In genomic region chr6:145250185-145250791, GRCm38 (mm10) we compare ENCODE assay signal across 8 mouse cellular contexts. TPM values are rescaled to one million over a fixed set of nuclear protein-coding genes. Genes with fewer than 3 reads are reported as not detected.
DNase-seq lines count a peak whose midpoint lies in the region; ATAC-seq lines count a peak whose summit lies in the region.

Gene Kras (minus strand): TSS chr6:145250239.

- no peaks in the 10 kb centered on the region for H3K9me3 ChIP-seq in forebrain, embryonic 11.5 days (ENCODE audit: control insufficient read depth, low read length)
- H3K9me3 ChIP-seq in heart, embryonic 16.5 days (replicated peaks; ENCODE audit: control insufficient read depth, low read length), result no peaks in the 10 kb centered on the region
- H3K9me3 ChIP-seq in liver, embryonic 15.5 days (replicated peaks), result no peaks in the 10 kb centered on the region
- H3K9me3 ChIP-seq in neural tube, embryonic 12.5 days, result no peaks in the 10 kb centered on the region

- DNase-seq in CD8-positive naive resting alpha-beta T cell, adult 2 months (ENCODE audit: low read depth in 2 of 2, low spot score in 2 of 2), result peak; percentile 84 to 85
- DNase-seq in c-Kit-positive CD71-negative TER-119-negative erythroid progenitor cells, embryonic 14.5 days (ENCODE audit: low read depth), result peak; percentile 76
- DNase-seq in forebrain, embryonic 11.5 days (ENCODE audit: low spot score), result peak; percentile 98
- peak; percentile 92 to 96 for DNase-seq in kidney, postnatal 36 days
- DNase-seq in telencephalon, adult 2 months (ENCODE audit: low read depth, low spot score), result peak; percentile 71

- ATAC-seq in forebrain, embryonic 11.5 days (replicated peaks; ENCODE audit: low FRiP score), result peak; percentile 95
- peak; percentile 92 for ATAC-seq in heart, embryonic 16.5 days (replicated peaks; ENCODE audit: extremely low read depth, insufficient read depth, low FRiP score)
- peak; percentile 90 for ATAC-seq in liver, embryonic 15.5 days (ENCODE audit: insufficient read depth)
- ATAC-seq in neural tube, embryonic 12.5 days (ENCODE audit: low FRiP score, low read depth), result peak; percentile 94

- H3K4me1 ChIP-seq in forebrain, embryonic 11.5 days (replicated peaks; ENCODE audit: control insufficient read depth, insufficient read depth, low read length), result peaks cover 5% of the 10 kb centered on the region; the same call in 1 of the 2 replicates
- H3K4me1 ChIP-seq in heart, embryonic 16.5 days (ENCODE audit: control insufficient read depth, insufficient read depth, low read length), result peaks cover 11% of the 10 kb centered on the region
- H3K4me1 ChIP-seq in liver, embryonic 15.5 days (replicated peaks), result peaks cover 30% of the 10 kb centered on the region
- peaks cover 11% of the 10 kb centered on the region for H3K4me1 ChIP-seq in neural tube, embryonic 12.5 days

- H3K36me3 ChIP-seq in forebrain, embryonic 11.5 days (ENCODE audit: control insufficient read depth, insufficient read depth, low read length), result no peaks in the 10 kb centered on the region; the same call in 1 of the 2 replicates
- H3K36me3 ChIP-seq in heart, embryonic 16.5 days (ENCODE audit: control insufficient read depth, insufficient read depth), result no peaks in the 10 kb centered on the region
- H3K36me3 ChIP-seq in liver, embryonic 15.5 days (replicated peaks), result peaks cover 15% of the 10 kb centered on the region
- H3K36me3 ChIP-seq in neural tube, embryonic 12.5 days, result peaks cover 3% of the 10 kb centered on the region; the same call in 1 of the 2 replicates

- H3K27ac ChIP-seq in forebrain, embryonic 11.5 days (ENCODE audit: low read depth, low read length), result peak within 1 kb of the TSS; percentile 68
- H3K27ac ChIP-seq in heart, embryonic 16.5 days (ENCODE audit: low read length), result peak within 1 kb of the TSS; percentile 70
- peak within 1 kb of the TSS; percentile 87 for H3K27ac ChIP-seq in liver, embryonic 15.5 days (replicated peaks)
- peak within 1 kb of the TSS; percentile 77 for H3K27ac ChIP-seq in neural tube, embryonic 12.5 days

- peak within 1 kb of the TSS; percentile 83 for H3K4me2 ChIP-seq in forebrain, embryonic 11.5 days (ENCODE audit: low read depth, low read length, severe bottlenecking)
- H3K4me2 ChIP-seq in heart, embryonic 16.5 days (ENCODE audit: low read depth, low read length), result peak within 1 kb of the TSS; percentile 95
- peak within 1 kb of the TSS; percentile 95 for H3K4me2 ChIP-seq in liver, embryonic 15.5 days
- peak within 1 kb of the TSS; percentile 70 for H3K4me2 ChIP-seq in neural tube, embryonic 12.5 days (replicated peaks)

- peak within 1 kb of the TSS; percentile 94 for H3K9ac ChIP-seq in forebrain, embryonic 11.5 days (ENCODE audit: low read length)
- peak within 1 kb of the TSS; percentile 95 for H3K9ac ChIP-seq in heart, embryonic 16.5 days (ENCODE audit: low read length)
- peak within 1 kb of the TSS; percentile 95 for H3K9ac ChIP-seq in liver, embryonic 15.5 days
- peak within 1 kb of the TSS; percentile 95 for H3K9ac ChIP-seq in neural tube, embryonic 12.5 days

- peak within 1 kb of the TSS; percentile 95 for H3K4me3 ChIP-seq in forebrain, embryonic 11.5 days (ENCODE audit: low read depth, low read length)
- peak within 1 kb of the TSS; percentile 93 for H3K4me3 ChIP-seq in heart, embryonic 16.5 days (ENCODE audit: low read length)
- H3K4me3 ChIP-seq in liver, embryonic 15.5 days (replicated peaks), result peak within 1 kb of the TSS; percentile 88
- peak within 1 kb of the TSS; percentile 97 for H3K4me3 ChIP-seq in neural tube, embryonic 12.5 days

- H3K27me3 ChIP-seq in forebrain, embryonic 11.5 days (ENCODE audit: control insufficient read depth, insufficient read depth, low read length), result no peaks in the 10 kb centered on the region
- peaks cover 17% of the 10 kb centered on the region for H3K27me3 ChIP-seq in heart, embryonic 16.5 days (ENCODE audit: control insufficient read depth, insufficient read depth, low read length)
- peaks cover 14% of the 10 kb centered on the region for H3K27me3 ChIP-seq in liver, embryonic 15.5 days
- no peaks in the 10 kb centered on the region for H3K27me3 ChIP-seq in neural tube, embryonic 12.5 days (replicated peaks)

- WGBS in forebrain, embryonic 11.5 days, result under 1% methylated on average over 62 of the region's 83 CpGs
- WGBS in heart, embryonic 16.5 days, result under 1% methylated on average over 60 of the region's 83 CpGs
- WGBS in liver, embryonic 15.5 days (ENCODE audit: insufficient replicate concordance), result under 1% methylated on average over 73 of the region's 83 CpGs
- WGBS in neural tube, embryonic 12.5 days, result 1% methylated on average over 71 of the region's 83 CpGs

RNA-seq across cellular contexts. Expression of gene Kras, which starts in this region (rescaled TPM):
- polyA plus RNA-seq in forebrain, embryonic 11.5 days (2014; fragmentation: Nextera tagmentation; extraction: Ambion mirVana), result 134 and 144 TPM in 2 replicates
- 44.1 and 45.4 TPM in 2 replicates for polyA plus RNA-seq in heart, embryonic 16.5 days (2015; fragmentation: Nextera tagmentation; extraction: Ambion mirVana)
- polyA plus RNA-seq in liver, embryonic 15.5 days (2015; fragmentation: Nextera tagmentation; extraction: Ambion mirVana), result 50.4 and 51.8 TPM in 2 replicates
- 102 and 114 TPM in 2 replicates for polyA plus RNA-seq in neural tube, embryonic 12.5 days (2016; fragmentation: Nextera tagmentation; extraction: Ambion mirVana)

Comparison
In these comparisons a context has a peak if more than half of its experiments do, and no peak if none do; other contexts are left out.
1. Peak in every context shown above with its lines: DNase-seq, ATAC-seq, H3K4me3 ChIP-seq and H3K27ac ChIP-seq.